Mouse (Mus musculus): ENCODE data around the gene Riok2. TPM values are rescaled to one million over a fixed set of nuclear protein-coding genes. Genes with fewer than 3 reads are reported as not detected.

Riok2 gene
- polyA plus RNA-seq, 1 experiment from 2014 or later, result 29.3 TPM

DNA sequence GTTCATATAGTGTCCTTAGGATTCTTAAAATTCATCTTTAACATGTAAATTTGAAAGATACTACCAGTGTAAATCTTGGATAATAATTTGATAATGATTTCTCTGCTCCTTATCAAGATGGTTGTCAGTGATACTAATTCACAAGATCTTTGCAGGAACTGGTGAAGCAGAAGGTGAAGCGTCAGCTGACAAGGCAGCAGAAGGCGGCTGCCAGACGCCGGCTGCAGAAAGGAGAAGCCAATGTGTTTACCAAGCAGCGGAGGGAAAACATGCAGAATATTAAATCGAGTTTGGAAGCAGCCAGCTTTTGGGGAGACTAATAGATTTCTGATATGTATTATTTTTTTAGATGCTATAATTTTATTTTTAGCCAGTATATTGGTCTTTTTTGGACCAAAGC, 19.2 kb downstream of the Riok2 start:
- Histone ChIP-seq H3K27me3 (no peaks in the 10 kb centered on the region), H3K36me3 (ENCODE audit: poor library complexity, severe bottlenecking) (peaks cover 31% of the 10 kb centered on the region), H3K4me1 (peaks cover 16% of the 10 kb centered on the region), H3K27ac (no peak overlapping the region), H3K9ac (no peak overlapping the region), H3K9me3 (replicated peaks) (no peaks in the 10 kb centered on the region), H3K4me3 (no peak overlapping the region), H3K4me2 (no peak overlapping the region)
- peak; percentile 57; the same call in 1 of the 2 replicates for ATAC-seq
- 75% methylated on average over 6 of the region's 6 CpGs for WGBS

- H3K9me3 ChIP-seq (replicated peaks), result no peaks in the 10 kb centered on the region
- peaks cover 16% of the 10 kb centered on the region for H3K4me1 ChIP-seq
- no peaks in the 10 kb centered on the region for H3K27me3 ChIP-seq
- H3K4me3 ChIP-seq, result no peak overlapping the region
- peak; percentile 31 for ATAC-seq
- H3K4me2 ChIP-seq, result no peak overlapping the region
- peaks cover 21% of the 10 kb centered on the region for H3K36me3 ChIP-seq (ENCODE audit: poor library complexity, severe bottlenecking)
- WGBS, result 25% methylated on average over 4 of the region's 4 CpGs
- no peak overlapping the region for H3K9ac ChIP-seq
- H3K27ac ChIP-seq, result no peak overlapping the region
Measured at GRCm38 (mm10) chr17:17394336-17394735, 20.2 kb downstream of the Riok2 start.

DNA sequence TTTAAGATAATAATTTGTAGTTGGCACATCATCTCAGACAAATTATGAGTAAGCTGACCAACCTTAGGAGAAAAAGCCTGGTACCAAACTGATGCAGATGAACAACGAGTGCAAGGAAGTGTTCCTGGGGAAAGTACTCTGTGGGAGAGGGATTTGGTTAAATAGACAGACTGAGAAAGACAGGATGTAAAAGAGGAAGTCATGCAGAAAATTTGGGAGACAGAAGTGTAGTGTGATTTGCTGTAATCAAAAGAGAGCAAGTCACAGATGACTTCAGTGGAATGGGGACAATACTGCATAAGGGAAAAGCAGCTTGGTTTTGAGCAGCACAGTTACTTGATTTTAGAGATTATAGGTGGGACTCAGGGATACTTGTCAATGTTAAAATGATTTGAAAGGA, 22.8 kb downstream of the Riok2 start:
- WGBS, result 0% methylated on average over 1 of the region's 1 CpGs
- Histone ChIP-seq H3K4me3 (no peak overlapping the region), H3K27me3 (no peaks in the 10 kb centered on the region), H3K4me1 (peaks cover 18% of the 10 kb centered on the region), H3K4me2 (0 out of 2 replicates have a peak overlapping the region, but pooled peaks have one; percentile 4), H3K9me3 (replicated peaks) (no peaks in the 10 kb centered on the region), H3K9ac (no peak overlapping the region), H3K36me3 (ENCODE audit: poor library complexity, severe bottlenecking) (peaks cover 6% of the 10 kb centered on the region; the same call in 1 of the 2 replicates), H3K27ac (peak overlapping the region; percentile 44)
- ATAC-seq, result peak; percentile 52

DNA sequence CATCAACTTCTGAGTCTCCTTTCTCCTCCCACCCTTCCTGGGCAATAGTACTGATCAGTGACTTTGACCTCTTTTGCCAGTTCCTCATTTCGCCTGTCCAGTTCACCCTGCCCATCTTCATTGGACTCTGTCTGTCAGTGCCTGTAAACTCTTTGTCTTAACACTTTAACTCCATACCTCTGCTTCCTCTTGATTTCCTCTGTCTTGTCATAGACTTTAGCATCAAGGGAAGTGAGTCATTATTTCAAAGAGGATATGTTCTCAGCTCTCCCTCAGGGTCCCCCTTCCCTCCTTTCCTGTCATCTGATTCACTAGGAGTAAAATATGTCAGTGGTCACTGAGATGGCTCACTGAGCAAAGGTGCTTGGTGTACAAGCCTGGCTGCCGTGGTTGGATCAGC, 24.6 kb downstream of the Riok2 start:
- 78% methylated on average over 2 of the region's 2 CpGs for WGBS
- H3K27me3 ChIP-seq, result no peaks in the 10 kb centered on the region

GRCm38 (mm10) chr17:17402222-17403004, 28.3 kb downstream of the Riok2 start, which contains the start of gene Lix1:
Gene Lix1 (plus strand): TSS chr17:17402672.
- H3K27ac ChIP-seq, result peak within 1 kb of the TSS; percentile 83
- H3K4me3 ChIP-seq, result peak within 1 kb of the TSS; percentile 40
- no peaks in the 10 kb centered on the region for H3K27me3 ChIP-seq
- 23% methylated on average over 6 of the region's 6 CpGs for WGBS
- peak within 1 kb of the TSS; percentile 60 for H3K4me2 ChIP-seq
- peaks cover 34% of the 10 kb centered on the region for H3K4me1 ChIP-seq
- H3K36me3 ChIP-seq (ENCODE audit: poor library complexity, severe bottlenecking), result no peaks in the 10 kb centered on the region
- H3K9ac ChIP-seq, result peak within 1 kb of the TSS; percentile 51
- ATAC-seq, result peak; percentile 99
- no peaks in the 10 kb centered on the region for H3K9me3 ChIP-seq (replicated peaks)

More for the DNA sequence above, 24.6 kb downstream of the Riok2 start:
- no peak overlapping the region for H3K4me3 ChIP-seq
- H3K27ac ChIP-seq, result no peak overlapping the region
- ATAC-seq, result no peak
- H3K4me2 ChIP-seq, result no peak overlapping the region
- H3K9me3 ChIP-seq (replicated peaks), result no peaks in the 10 kb centered on the region
- no peak overlapping the region for H3K9ac ChIP-seq
- peaks cover 24% of the 10 kb centered on the region for H3K4me1 ChIP-seq
- H3K36me3 ChIP-seq (ENCODE audit: poor library complexity, severe bottlenecking), result peaks cover 3% of the 10 kb centered on the region; the same call in 1 of the 2 replicates

DNA sequence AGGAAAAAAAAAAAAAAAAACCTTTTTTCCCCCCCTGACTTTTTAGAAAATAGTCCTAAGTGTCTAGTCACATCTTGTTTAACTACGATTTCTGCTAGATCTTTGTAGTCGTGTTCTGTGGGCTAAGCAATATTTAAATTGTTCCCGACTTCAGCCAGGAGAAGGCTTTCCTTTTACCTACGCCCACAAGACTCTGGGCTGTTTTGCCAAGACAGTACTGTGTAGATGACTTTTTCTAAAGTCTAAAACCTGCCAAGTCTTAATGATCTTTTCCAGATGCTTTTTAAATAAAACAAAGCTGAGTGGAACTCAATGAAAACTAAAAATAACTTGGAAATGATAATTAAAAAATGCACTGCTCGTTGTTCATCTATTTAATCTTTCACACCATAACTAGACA, 28.9 kb downstream of the Riok2 start:
- Histone ChIP-seq H3K9ac (peak overlapping the region; percentile 51), H3K4me2 (peak overlapping the region; percentile 60), H3K27ac (peak overlapping the region; percentile 83), H3K36me3 (ENCODE audit: poor library complexity, severe bottlenecking) (no peaks in the 10 kb centered on the region), H3K9me3 (replicated peaks) (no peaks in the 10 kb centered on the region), H3K4me1 (peaks cover 30% of the 10 kb centered on the region), H3K4me3 (peak overlapping the region; percentile 40), H3K27me3 (no peaks in the 10 kb centered on the region)
- peak; percentile 27 for ATAC-seq
- WGBS, result 3% methylated on average over 5 of the region's 5 CpGs

DNA sequence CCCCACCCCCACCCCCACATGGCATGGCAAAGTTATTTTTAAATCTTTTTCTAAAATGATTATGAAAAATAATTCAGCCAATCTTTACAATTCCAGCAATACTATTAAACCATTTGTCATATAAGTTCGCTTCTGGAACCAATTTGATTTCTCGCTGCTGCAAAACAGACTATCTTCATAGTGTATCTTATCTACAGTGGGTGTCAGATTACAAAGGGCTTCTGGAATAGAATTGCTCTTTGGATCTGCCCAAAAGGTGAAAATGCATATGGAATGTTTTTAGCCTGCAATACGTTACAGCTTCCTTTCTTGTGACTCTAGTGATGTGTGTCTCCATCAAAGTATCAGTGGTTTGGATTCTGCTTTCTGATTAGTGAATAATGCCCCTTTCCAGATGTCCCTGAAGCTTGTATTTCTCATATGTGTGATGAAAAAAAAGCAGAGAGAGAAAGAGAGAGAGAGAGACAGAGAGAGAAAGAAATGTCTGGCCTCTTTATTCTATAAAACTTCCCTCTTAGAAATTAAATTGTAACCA, 29.5 kb downstream of the Riok2 start:
- peak overlapping the region; percentile 54 for H3K9ac ChIP-seq

DNA sequence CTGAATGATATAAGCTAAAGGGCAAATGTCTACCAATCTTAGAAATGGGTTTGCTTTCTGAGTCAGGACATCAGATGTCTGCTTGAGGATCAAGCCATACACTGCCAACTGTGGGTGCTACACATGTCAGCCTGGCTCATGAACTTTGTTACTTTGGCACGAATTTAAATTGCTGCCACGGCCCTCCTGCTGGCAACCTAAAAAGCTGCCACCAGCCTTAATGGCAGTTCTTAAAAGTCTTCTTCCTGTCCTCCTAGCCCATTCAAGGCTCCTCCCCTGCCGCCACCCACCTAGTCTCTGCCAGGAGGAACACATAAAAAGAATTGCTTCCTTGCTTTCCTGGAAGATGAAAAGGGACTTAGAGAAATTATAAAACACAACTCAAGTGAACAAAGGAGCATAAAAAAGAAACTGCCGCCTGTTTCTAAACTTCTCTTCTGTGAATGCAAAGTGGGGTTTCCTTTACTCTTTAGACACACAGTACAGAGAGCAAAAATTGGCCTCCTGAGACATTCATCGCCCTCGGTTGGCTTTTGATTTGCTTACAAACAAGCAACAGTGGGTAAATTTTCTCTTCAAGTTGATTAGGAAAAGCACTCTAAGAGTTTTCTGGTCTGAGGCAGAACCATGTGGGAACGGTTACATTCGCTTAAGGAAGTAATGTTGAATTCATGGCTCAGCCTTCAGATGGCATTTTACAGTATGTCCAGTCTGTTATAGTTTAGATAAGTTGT, 30.9 kb downstream of the Riok2 start:
- WGBS, result 17% methylated on average over 8 of the region's 8 CpGs

More for the DNA sequence above, 29.5 kb downstream of the Riok2 start:
- Histone ChIP-seq H3K36me3 (ENCODE audit: poor library complexity, severe bottlenecking) (no peaks in the 10 kb centered on the region), H3K4me1 (peaks cover 36% of the 10 kb centered on the region), H3K27ac (peak overlapping the region; percentile 79), H3K4me2 (peak overlapping the region; percentile 60), H3K4me3 (peak overlapping the region; percentile 40), H3K9me3 (replicated peaks) (no peaks in the 10 kb centered on the region), H3K27me3 (no peaks in the 10 kb centered on the region)
- ATAC-seq, result no peak
- 12% methylated on average over 3 of the region's 3 CpGs for WGBS

GRCm38 (mm10) chr17:17405606-17406005, 31.5 kb downstream of the Riok2 start:
- no peak overlapping the region for H3K27ac ChIP-seq
- ATAC-seq, result no peak
- no peak overlapping the region for H3K4me3 ChIP-seq
- H3K4me1 ChIP-seq, result peaks cover 53% of the 10 kb centered on the region
- H3K9ac ChIP-seq, result no peak overlapping the region
- WGBS, result 27% methylated on average over 1 of the region's 1 CpGs
- no peaks in the 10 kb centered on the region for H3K27me3 ChIP-seq
- no peaks in the 10 kb centered on the region for H3K36me3 ChIP-seq (ENCODE audit: poor library complexity, severe bottlenecking)
- H3K9me3 ChIP-seq (replicated peaks), result no peaks in the 10 kb centered on the region
- peak overlapping the region; percentile 60; the same call in 1 of the 2 replicates for H3K4me2 ChIP-seq

More for the DNA sequence above, 30.9 kb downstream of the Riok2 start:
- Histone ChIP-seq H3K4me1 (peaks cover 49% of the 10 kb centered on the region), H3K27ac (peak overlapping the region; percentile 52), H3K4me3 (peak overlapping the region; percentile 40), H3K9ac (peak overlapping the region; percentile 54), H3K9me3 (replicated peaks) (no peaks in the 10 kb centered on the region), H3K4me2 (peak overlapping the region; percentile 60), H3K27me3 (no peaks in the 10 kb centered on the region), H3K36me3 (ENCODE audit: poor library complexity, severe bottlenecking) (no peaks in the 10 kb centered on the region)
- ATAC-seq, result no peak

GRCm38 (mm10) chr17:17408137-17408536, 34.0 kb downstream of the Riok2 start:
- Histone ChIP-seq H3K4me1 (peaks cover 49% of the 10 kb centered on the region), H3K9me3 (replicated peaks) (no peaks in the 10 kb centered on the region), H3K36me3 (ENCODE audit: poor library complexity, severe bottlenecking) (no peaks in the 10 kb centered on the region), H3K27me3 (no peaks in the 10 kb centered on the region), H3K9ac (no peak overlapping the region), H3K4me3 (no peak overlapping the region), H3K27ac (peak overlapping the region; percentile 48; the same call in 1 of the 2 replicates), H3K4me2 (no peak overlapping the region)
- ATAC-seq, result no peak
- 22% methylated on average over 6 of the region's 6 CpGs for WGBS

GRCm38 (mm10) chr17:17408720-17409478, 34.8 kb downstream of the Riok2 start:
- Histone ChIP-seq H3K27me3 (no peaks in the 10 kb centered on the region), H3K4me1 (peaks cover 49% of the 10 kb centered on the region), H3K9me3 (replicated peaks) (no peaks in the 10 kb centered on the region), H3K4me2 (peak overlapping the region; percentile 18; the same call in 1 of the 2 replicates), H3K27ac (peak overlapping the region; percentile 48; the same call in 1 of the 2 replicates), H3K9ac (no peak overlapping the region), H3K4me3 (no peak overlapping the region), H3K36me3 (ENCODE audit: poor library complexity, severe bottlenecking) (peaks cover 4% of the 10 kb centered on the region; the same call in 1 of the 2 replicates)
- WGBS, result 19% methylated on average over 6 of the region's 6 CpGs
- peak; percentile 60; the same call in 1 of the 2 replicates for ATAC-seq

Measured in forebrain, embryonic 13.5 days (tissue).